Mouse (Mus musculus) layer of hippocampus, postnatal 25 days (tissue): ENCODE results near the gene Gm7544. TPM values are rescaled to one million over a fixed set of nuclear protein-coding genes. Genes with fewer than 3 reads are reported as not detected.
"Not testable (repeated sequence)": the region's sequence is repeated elsewhere in the genome, so short reads cannot be mapped to it uniquely, and the experiment has no call there.

Experiments used
- DNase-seq, 2 experiments: peaks; one replicate each; pipeline ENCODE4 v3.0.0; 2022; ENCODE audit warnings: mixed read lengths in 2 of 2, low spot score in 1 of 2; ENCODE audit errors: extremely low spot score in 1 of 2
- total RNA-seq, 2 experiments: library from RNA; stranded (reverse); gene quantifications; 2 replicates each; pipeline ENCODE4 v1.2.3; 2021

The Gm7544 gene
- not detected for total RNA-seq

DNA sequence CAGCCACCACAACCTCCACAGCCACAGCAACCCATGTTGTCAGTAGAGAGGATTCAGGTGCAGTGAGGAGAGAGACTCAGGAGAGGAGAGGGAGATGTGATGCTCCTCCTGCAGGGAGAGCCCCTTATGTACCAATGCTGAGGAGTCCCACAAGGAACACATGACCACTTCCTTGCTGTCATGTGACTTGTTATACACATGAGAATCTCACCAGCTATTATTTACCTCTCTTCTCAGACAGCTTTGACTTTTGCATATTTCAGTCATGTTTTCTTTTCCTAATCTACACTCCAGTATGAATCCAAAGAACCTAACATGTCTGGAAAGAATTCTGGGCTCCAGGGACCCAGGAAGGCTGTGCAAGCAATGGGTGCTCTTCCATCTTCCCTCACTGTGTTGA lies at the start of gene Gm7544:
Gm7544 (minus strand) TSS at position 101 of the 400 bp plus-strand sequence.
- not testable (repeated sequence) for DNase-seq

GRCm38 (mm10) chr1:83000306-83000705 lies 44.5 kb upstream of the Gm7544 start, which contains the start of gene Gm47959:
Gm47959 (plus strand) TSS chr1:83000548.
- DNase-seq: not testable (repeated sequence)

DNA sequence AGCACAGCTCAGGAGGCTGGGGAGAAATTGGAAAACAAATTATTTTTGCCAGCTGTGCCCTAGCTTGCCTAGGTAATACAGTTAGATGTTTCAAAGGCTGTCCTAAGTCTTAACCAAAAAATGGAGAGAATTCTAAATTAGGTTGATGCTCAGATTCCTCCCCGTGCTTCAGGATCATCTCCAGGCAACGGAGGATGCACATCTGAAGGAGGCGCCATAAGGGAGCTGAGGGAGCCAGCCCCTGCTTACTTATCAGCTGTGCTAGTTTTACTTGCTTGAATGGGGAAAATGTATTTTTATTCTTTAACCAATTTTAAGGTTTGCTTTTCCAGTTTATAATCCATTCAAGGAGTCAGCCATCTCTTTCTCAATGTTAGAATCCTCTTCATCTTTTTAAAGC lies 38.1 kb upstream of the Gm7544 start:
- no peak for DNase-seq

DNA sequence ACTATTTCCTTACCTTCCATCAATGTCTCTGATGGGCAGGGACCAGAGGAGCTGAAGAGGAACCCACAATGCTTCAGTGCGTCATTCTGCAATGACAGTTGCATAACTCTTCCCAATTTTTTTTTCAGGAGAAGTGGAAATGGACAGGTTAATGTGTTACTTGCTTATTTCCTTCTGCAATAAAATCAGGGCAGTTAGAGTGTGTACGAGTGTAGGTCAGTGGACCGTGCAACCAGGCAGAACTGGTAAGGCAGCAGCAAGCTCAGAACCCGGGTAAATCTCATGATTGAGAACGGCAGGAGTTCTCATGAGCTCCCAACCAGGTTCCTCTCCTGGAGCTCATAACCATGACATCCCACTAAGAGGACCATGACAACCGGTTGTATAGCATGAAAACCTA lies 36.3 kb upstream of the Gm7544 start:
- no peak for DNase-seq

DNA sequence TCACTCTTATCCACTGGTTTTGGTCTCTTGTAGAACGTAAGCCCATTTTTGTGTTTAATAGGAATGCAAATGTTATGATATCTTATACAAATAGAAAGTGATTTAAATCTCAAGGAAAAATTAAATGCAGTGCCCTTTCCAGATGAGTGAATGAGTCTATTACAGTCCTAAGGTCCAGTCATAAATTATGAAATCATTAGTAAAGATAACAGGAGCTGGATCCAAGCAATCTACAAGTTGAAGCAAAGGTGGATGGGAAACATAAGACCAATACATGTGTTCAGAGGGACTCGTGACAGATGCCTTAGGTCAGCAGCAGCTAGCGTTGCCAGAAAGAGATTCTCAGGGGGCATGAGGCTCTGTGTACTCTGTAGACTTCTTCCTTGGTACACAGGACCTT lies 35.8 kb upstream of the Gm7544 start:
- DNase-seq: no peak

- no peak for DNase-seq
Observed at GRCm38 (mm10) chr1:82991062-82991461, 35.2 kb upstream of the Gm7544 start.

DNA sequence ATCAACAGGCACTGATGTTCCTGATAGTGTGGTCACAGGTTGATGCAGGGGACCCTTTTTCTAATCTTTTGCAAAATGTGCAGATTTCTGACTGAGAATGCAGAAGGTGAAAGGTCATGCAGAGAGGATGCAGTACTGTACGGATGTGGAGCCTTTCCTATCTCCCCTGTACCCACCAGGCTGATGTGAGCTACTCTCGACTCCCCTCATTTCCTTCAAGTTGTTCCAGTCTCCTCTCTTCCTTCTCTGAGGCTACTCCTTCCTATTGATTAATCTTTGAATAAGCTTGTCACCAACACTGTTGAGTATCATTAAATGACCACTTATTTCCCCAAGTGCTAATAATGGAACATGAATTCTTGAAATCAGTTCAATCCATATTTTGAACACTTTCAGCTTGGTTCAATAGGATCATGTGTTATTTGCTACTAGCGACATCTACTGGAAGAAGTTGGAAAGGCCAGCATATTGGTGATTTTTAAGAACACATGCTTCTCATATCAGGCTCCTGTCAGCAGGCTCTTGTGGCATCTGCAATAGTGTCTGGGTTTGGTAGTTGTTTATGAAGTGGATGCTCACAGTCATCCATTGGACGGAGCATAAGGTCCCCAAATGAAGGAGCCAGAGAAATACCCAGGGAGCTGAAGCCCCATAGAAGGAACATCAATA lies 31.9 kb upstream of the Gm7544 start:
- DNase-seq: peak in 1 of 2 experiments; percentile 63

DNA sequence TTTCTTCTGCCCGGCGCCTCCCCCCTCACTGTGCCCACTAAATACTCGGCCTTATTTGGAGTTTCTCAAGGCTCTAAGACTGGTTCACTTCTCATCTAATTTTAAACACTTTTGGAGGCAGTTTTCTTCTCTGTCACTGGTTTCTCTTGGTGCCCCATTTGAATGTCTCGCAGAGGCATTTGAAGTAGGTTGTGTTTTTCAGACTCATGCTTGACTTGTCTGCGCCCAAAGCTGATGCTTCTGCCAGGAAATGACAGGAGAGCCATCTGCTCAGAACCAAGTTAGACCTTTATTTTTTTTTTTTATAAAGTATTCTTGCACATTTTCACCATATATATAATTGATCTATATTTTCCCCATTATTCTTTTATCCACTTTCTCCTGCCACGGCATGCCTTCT lies 30.9 kb upstream of the Gm7544 start:
- DNase-seq: no peak

DNA sequence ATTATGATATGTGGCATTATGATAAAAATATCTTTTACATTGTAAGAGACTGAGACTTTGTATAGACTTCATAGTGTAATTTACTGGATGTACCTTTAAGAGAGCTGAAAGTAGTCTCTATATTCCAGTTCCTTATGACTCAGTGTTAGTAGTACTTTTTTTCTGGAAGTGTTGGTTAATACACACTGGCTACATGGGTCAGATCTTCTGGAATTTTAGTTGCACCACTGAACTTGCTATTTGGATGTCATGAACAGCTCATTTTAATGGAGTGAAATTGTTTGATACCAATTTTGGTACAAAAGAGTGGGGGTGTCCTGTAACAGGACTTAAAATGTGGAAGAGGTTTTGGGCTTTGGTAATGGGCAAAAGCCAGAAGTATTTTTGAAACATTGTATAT lies 22.0 kb upstream of the Gm7544 start:
- no peak for DNase-seq

GRCm38 (mm10) chr1:82975750-82976149 lies 19.9 kb upstream of the Gm7544 start:
- DNase-seq: no peak

DNA sequence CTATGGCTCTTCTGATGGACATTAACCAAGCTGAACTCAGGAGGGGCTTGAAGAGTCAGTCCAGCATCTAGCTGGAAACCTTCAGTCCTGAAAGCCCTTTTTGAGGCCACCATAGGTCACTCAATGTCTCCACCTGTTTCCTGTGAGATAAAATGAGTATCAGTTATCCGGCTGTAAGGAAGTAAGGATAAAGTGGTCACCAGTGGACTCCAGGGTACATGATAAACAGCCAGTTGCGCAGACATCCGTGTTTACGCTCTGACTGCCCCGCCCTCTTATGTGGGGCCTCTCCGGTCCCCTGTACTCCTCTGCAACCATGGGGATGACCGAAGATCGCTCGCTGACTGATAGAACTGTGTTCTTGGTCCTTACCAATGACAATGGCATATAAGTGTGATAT lies 18.5 kb upstream of the Gm7544 start:
- no peak for DNase-seq

DNA sequence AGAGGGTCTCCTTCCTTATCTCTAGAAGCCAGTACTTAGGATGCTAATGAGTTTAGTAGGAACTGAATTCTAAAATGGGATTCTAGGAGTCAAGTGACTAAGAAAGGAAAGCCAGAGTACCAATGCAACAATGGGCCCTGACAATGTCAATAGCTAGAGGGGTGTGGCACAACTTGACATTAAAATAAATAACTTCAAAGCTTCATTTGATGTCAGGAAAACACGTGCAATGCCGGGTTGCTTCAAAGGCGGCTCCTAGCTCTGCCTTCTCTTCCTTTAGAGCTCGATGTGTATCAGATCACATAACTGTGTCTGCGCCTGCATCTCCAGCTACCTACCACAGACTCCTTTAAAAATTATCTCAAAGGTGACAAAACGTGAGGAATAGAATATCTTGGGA lies 18.1 kb upstream of the Gm7544 start:
- no peak for DNase-seq

DNA sequence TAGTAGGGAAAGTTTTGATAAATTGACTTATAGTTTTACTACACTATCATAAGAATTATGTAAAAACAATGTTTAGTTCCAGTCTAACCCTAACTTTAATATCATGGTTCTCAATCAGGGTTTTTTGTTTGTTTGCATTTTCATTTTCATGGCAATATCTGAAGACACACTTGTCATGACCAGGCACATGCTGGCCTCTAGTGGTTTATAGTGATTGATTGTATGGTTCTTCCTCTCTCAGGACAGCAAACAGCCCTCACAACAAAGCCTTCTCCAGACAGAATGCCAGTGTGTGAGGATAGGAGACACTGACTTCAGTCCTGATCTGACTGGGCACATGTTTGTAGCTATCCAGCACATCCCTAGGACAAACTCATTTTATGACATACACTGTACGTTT lies 17.4 kb upstream of the Gm7544 start:
- DNase-seq: no peak

GRCm38 (mm10) chr1:82972046-82972445 lies 16.2 kb upstream of the Gm7544 start:
- DNase-seq: no peak

- DNase-seq: no peak
Observed at GRCm38 (mm10) chr1:82966413-82966812, 10.6 kb upstream of the Gm7544 start.

DNA sequence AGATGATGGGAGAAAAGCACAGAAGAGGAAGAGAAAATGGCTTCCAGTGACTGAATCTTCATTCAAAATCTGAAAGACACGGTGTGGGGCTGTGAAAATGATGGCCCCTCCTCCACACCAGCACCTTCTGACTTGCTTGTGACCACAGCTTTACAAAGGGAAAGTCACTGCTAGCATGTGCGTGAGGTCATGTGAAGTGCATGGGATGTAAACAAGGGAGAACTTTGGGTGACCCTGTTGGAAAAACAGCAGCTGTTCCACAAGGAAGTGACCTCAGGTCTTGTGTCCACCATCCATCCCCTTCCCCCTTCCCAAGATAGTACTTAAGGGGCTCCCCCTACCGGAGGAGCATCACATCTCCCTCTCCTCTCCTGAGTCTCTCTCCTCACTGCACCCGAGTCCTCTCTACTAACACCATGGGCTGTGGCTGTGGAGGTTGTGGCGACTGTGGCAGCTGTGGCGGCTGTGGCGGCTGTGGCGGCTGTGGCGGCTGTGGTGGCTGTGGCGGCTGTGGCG lies 4.1 kb upstream of the Gm7544 start, which contains the start of gene Gm47955:
Gm47955 (plus strand) TSS at position 417 of the 516 bp plus-strand sequence.
- DNase-seq: no peak

DNA sequence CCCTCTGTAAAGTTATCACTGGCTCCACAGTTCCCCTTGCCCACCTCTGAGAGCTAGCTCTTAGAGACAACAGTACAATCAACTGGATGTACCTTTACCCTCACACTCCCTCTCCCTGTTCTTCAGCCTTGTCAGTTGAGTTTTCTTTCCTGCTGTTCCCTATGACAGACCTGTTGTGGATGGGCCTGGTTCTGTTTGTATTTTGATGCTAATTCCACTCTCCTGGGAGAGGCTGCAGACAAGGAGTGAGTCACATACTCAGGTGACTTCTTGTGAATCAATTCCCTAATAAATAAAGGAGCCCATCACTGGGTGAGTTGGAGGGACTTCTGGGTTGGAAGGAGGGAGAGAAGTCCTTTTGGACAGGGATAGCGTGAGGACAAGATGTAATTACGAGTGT lies 7.2 kb downstream of the Gm7544 start:
- DNase-seq: no peak

GRCm38 (mm10) chr1:82946029-82946428 lies 9.8 kb downstream of the Gm7544 start:
- DNase-seq: not testable (repeated sequence)

DNA sequence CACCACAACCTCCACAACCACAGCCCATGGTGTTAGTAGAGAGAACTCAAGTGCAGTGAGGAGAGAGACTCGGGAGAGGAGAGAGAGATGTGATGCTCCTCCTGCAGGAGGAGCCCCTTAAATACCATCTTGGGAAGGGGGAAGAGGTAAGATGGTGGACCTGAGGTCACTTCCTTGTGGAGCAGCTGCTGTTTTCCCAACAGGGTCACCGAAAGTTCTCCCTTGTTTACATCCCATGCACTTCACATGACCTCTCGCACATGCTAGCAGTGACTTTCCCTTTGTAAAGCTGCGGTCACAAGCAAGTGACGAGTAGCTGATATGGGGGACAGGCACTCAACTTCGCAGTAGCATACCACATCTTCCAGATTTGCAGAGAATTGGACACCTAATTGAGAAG lies 12.5 kb downstream of the Gm7544 start, which contains the start of gene A030003K21Rik:
A030003K21Rik (minus strand) TSS at position 94 of the 400 bp plus-strand sequence.
- not testable (repeated sequence) for DNase-seq

DNA sequence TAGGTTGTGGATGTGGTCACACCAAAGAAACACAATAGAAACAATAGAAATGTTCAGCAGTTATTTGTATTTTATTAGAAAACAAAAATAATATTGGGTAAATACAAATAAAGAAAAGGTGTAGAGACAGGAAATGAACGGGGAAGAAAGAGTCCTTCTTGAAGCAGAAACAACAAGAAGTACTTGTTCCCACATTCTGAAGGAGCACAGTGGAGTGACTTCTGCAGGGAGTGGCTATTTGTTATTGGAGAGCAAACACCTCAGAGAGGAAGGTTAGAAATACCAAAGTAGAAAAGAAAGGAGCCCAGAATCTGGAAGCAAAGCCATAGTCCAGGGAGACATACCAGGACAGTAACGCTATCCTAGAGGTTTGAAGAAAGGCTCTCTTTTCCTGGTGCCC lies 13.3 kb downstream of the Gm7544 start:
- not testable (repeated sequence) for DNase-seq

DNA sequence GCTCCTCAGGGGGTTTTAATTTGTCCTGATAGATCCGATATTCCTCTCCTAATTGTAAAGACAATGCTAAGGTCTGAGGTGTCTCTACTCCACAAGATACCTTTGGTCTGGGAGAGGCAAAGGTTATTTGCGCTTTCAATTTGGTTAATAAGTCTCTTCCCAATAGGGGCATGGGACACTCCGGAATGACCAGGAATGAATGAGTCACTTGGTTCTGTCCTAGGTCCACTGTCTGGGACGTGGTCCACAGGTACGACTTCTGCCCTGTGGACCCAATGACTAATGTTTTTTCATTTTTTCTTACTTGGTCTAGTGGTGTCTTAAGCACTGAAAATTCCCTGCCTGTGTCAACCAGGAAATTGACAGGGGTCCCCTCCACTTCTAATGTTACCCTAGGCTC lies 17.1 kb downstream of the Gm7544 start:
- DNase-seq: no peak

- DNase-seq: not testable (repeated sequence)
Observed at GRCm38 (mm10) chr1:82931326-82931725, 24.5 kb downstream of the Gm7544 start, which contains the start of gene Gm6217. Gm6217 (minus strand) TSS chr1:82931399.
